Mouse (Mus musculus): ENCODE data around the gene Zfp423. TPM values are rescaled to one million over a fixed set of nuclear protein-coding genes. Genes with fewer than 3 reads are reported as not detected.

Zfp423 gene
- total RNA-seq, 4 experiments from 2014 or later = 8.4 to 14.8 (median 13.9) TPM

GRCm38 (mm10) chr8:87952298-87952697, 7.1 kb downstream of the Zfp423 start:
- DNase-seq (ENCODE audit: low spot score in 2 of 2) = no peak

GRCm38 (mm10) chr8:87944225-87944934, 15.0 kb downstream of the Zfp423 start:
- DNase-seq (ENCODE audit: low spot score in 2 of 2) = no peak

- DNase-seq (ENCODE audit: low spot score in 2 of 2) = no peak
Measured at GRCm38 (mm10) chr8:87943651-87944091, 15.7 kb downstream of the Zfp423 start.

- peak; percentile 49 to 72 for DNase-seq (ENCODE audit: low spot score in 2 of 2)
Measured at GRCm38 (mm10) chr8:87940646-87941045, 18.7 kb downstream of the Zfp423 start.

- no peak for DNase-seq (ENCODE audit: low spot score in 2 of 2)
Measured at GRCm38 (mm10) chr8:87939308-87939936, 20.0 kb downstream of the Zfp423 start.

GRCm38 (mm10) chr8:87938351-87939232, 20.8 kb downstream of the Zfp423 start:
- DNase-seq (ENCODE audit: low spot score in 2 of 2) = peak; percentile 79 to 88

GRCm38 (mm10) chr8:87937211-87937610, 22.2 kb downstream of the Zfp423 start:
- DNase-seq (ENCODE audit: low spot score in 2 of 2) = no peak

GRCm38 (mm10) chr8:87935088-87935680, 24.2 kb downstream of the Zfp423 start:
- DNase-seq (ENCODE audit: low spot score in 2 of 2) = no peak

GRCm38 (mm10) chr8:87934175-87934574, 25.2 kb downstream of the Zfp423 start:
- DNase-seq (ENCODE audit: low spot score in 2 of 2) = no peak

GRCm38 (mm10) chr8:87933752-87934151, 25.6 kb downstream of the Zfp423 start:
- no peak for DNase-seq (ENCODE audit: low spot score in 2 of 2)

GRCm38 (mm10) chr8:87928857-87929256, 30.5 kb downstream of the Zfp423 start:
- DNase-seq (ENCODE audit: low spot score in 2 of 2) = no peak

- DNase-seq (ENCODE audit: low spot score in 2 of 2) = peak; percentile 47 to 73
Measured at GRCm38 (mm10) chr8:87927034-87927830, 32.2 kb downstream of the Zfp423 start.

- no peak for DNase-seq (ENCODE audit: low spot score in 2 of 2)
Measured at GRCm38 (mm10) chr8:87926098-87926890, 33.1 kb downstream of the Zfp423 start.

GRCm38 (mm10) chr8:87922936-87923335, 36.5 kb downstream of the Zfp423 start:
- DNase-seq (ENCODE audit: low spot score in 2 of 2) = no peak

- DNase-seq (ENCODE audit: low spot score in 2 of 2) = no peak
Measured at GRCm38 (mm10) chr8:87922446-87922845, 36.9 kb downstream of the Zfp423 start.

GRCm38 (mm10) chr8:87918004-87918403, 41.4 kb downstream of the Zfp423 start:
- DNase-seq (ENCODE audit: low spot score in 2 of 2) = peak in 1 of 2 experiments; percentile 47

GRCm38 (mm10) chr8:87915763-87916162, 43.6 kb downstream of the Zfp423 start:
- DNase-seq (ENCODE audit: low spot score in 2 of 2) = no peak

- no peak for DNase-seq (ENCODE audit: low spot score in 2 of 2)
Measured at GRCm38 (mm10) chr8:87914247-87914967, 45.0 kb downstream of the Zfp423 start.

- DNase-seq (ENCODE audit: low spot score in 2 of 2) = no peak
Measured at GRCm38 (mm10) chr8:87908940-87909339, 50.5 kb downstream of the Zfp423 start.
